Mouse (Mus musculus): Measurements from ENCODE around the gene Ppp1r13l. TPM values are rescaled to one million over a fixed set of nuclear protein-coding genes. Genes with fewer than 3 reads are reported as not detected.
A peak's percentile ranks its signal among the peaks of the same experiment; 100 is the strongest.

Gene Ppp1r13l
- polyA plus RNA-seq, 1 experiment from 2014 or later = 12.4 TPM

- 83% methylated on average over 5 of the region's 5 CpGs for WGBS (ENCODE audit: insufficient replicate concordance)
- Histone ChIP-seq H3K36me3 (ENCODE audit: control insufficient read depth, insufficient read depth, low read length) (peaks cover 21% of the 10 kb centered on the region), H3K4me3 (ENCODE audit: low read depth, low read length) (no peak overlapping the region), H3K4me1 (ENCODE audit: control insufficient read depth, insufficient read depth, low read length) (peaks cover 4% of the 10 kb centered on the region), H3K9ac (ENCODE audit: low read depth, low read length) (no peak overlapping the region), H3K9me3 (replicated peaks; ENCODE audit: control insufficient read depth, low read length) (no peaks in the 10 kb centered on the region), H3K27me3 (ENCODE audit: control insufficient read depth, insufficient read depth, low read length) (no peaks in the 10 kb centered on the region), H3K4me2 (no peak overlapping the region), H3K27ac (ENCODE audit: low read depth, low read length) (no peak overlapping the region)
- no peak for ATAC-seq (replicated peaks; ENCODE audit: insufficient number of reproducible peaks, low FRiP score, low TSS enrichment)
Measured at GRCm38 (mm10) chr7:19354991-19355390, 4.6 kb upstream of the Ppp1r13l start.

DNA sequence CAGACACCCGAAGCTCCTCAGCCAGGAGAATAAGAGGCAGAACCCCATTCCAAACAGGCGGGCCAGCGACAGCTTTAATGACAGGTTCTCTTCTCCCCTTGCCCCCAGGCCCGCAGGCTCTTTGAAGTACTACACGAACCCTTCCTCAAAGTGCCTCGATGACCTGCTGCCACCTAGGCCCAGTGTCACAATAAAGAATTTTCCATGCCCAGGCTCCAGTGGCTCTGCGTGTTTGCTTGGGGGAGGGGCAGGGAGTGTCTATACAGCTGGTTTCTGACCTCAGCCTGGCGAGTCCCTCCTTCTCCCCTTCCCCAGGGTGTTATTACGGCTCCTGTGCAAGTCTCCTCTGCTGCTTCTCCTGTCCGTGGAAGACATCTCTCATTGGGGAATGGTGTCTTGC lies 3.2 kb upstream of the Ppp1r13l start:
- Histone ChIP-seq H3K4me1 (ENCODE audit: control insufficient read depth, insufficient read depth, low read length) (peaks cover 8% of the 10 kb centered on the region), H3K4me2 (no peak overlapping the region), H3K27ac (ENCODE audit: low read depth, low read length) (no peak overlapping the region), H3K9me3 (replicated peaks; ENCODE audit: control insufficient read depth, low read length) (no peaks in the 10 kb centered on the region), H3K36me3 (ENCODE audit: control insufficient read depth, insufficient read depth, low read length) (peaks cover 18% of the 10 kb centered on the region), H3K9ac (ENCODE audit: low read depth, low read length) (no peak overlapping the region), H3K4me3 (ENCODE audit: low read depth, low read length) (no peak overlapping the region), H3K27me3 (ENCODE audit: control insufficient read depth, insufficient read depth, low read length) (no peaks in the 10 kb centered on the region)
- 77% methylated on average over 10 of the region's 10 CpGs for WGBS (ENCODE audit: insufficient replicate concordance)
- no peak for ATAC-seq (replicated peaks; ENCODE audit: insufficient number of reproducible peaks, low FRiP score, low TSS enrichment)

DNA sequence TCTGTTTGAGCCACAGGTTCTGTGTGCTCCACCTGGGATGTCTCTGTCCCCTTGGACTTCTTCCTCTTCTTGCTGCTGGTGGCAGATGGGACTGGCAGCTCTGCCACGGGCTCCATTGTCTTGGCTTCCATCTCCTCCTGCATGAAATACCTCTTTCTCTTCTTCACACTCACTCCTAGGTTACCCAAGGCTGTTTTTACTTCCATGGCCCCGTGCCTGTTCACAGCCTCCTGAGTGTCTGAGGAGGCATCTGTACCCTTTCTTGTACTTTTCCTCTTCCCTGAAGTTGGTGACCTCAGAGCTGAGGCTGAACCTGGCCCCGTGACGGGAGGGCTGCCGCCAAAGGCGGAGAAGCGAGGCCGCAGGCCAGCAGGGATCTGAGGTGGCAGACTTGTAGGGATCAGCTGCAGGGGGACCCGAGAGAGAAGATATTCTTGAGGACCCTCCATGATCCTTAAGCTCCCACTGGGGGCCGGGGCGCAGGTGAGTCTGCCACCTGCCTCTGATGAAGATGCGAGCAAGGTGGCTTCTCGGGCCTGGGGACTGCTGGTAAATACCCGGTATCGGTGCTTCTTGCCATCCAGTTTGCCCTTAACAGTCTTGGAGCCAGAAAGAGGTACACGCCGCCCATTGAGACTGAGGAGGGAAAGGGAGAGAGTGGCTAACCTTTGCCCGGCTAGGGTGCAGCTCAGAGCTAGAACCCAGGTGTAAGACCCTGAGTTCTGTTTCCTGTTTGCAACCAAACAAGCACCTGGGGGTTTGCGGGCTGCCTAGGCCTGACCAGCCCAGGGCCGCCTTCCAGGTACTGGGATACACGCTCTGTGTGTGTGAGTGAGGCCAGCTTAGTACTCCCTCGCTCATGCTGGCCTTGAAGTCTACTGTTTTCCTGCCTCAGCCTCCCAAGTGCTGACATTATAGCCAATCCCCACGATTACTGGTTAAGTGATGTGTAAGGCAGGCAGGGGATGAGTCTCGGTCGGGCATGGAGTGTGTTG lies 1.9 kb upstream of the Ppp1r13l start:
- Histone ChIP-seq H3K9me3 (replicated peaks; ENCODE audit: control insufficient read depth, low read length) (no peaks in the 10 kb centered on the region), H3K36me3 (ENCODE audit: control insufficient read depth, insufficient read depth, low read length) (peaks cover 13% of the 10 kb centered on the region), H3K9ac (ENCODE audit: low read depth, low read length) (peak overlapping the region; percentile 71; the same call in 1 of the 2 replicates), H3K4me2 (peak overlapping the region; percentile 99; the same call in 1 of the 2 replicates), H3K27ac (ENCODE audit: low read depth, low read length) (no peak overlapping the region), H3K4me1 (ENCODE audit: control insufficient read depth, insufficient read depth, low read length) (peaks cover 16% of the 10 kb centered on the region), H3K27me3 (ENCODE audit: control insufficient read depth, insufficient read depth, low read length) (no peaks in the 10 kb centered on the region), H3K4me3 (ENCODE audit: low read depth, low read length) (peak overlapping the region; percentile 71; the same call in 1 of the 2 replicates)
- no peak for ATAC-seq (replicated peaks; ENCODE audit: insufficient number of reproducible peaks, low FRiP score, low TSS enrichment)
- 91% methylated on average over 25 of the region's 25 CpGs for WGBS (ENCODE audit: insufficient replicate concordance)

DNA sequence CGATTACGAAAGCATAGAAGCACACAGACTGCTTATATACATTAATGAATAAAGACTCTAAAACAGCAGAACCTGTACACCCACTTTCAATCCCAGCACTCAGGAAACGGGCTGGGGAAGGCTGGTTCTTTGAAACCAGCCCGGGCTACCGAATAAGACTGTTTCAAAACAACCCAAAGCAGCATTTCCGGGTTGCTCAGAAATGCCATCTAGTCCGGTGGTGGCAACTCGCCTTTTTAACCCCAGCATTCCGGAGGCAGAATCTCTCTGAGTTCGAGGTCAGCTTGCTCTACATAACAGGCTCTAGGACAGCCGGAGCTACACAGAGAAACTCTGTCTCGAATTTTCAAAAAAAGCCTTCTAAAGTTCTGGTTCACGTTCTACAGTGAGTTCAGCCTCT lies 915 bp upstream of the Ppp1r13l start:
- Histone ChIP-seq H3K9me3 (replicated peaks; ENCODE audit: control insufficient read depth, low read length) (no peaks in the 10 kb centered on the region), H3K4me2 (peak overlapping the region; percentile 99), H3K27me3 (ENCODE audit: control insufficient read depth, insufficient read depth, low read length) (peaks cover 4% of the 10 kb centered on the region; the same call in 1 of the 2 replicates), H3K4me3 (ENCODE audit: low read depth, low read length) (peak overlapping the region; percentile 71), H3K4me1 (ENCODE audit: control insufficient read depth, insufficient read depth, low read length) (peaks cover 24% of the 10 kb centered on the region), H3K27ac (ENCODE audit: low read depth, low read length) (no peak overlapping the region), H3K36me3 (ENCODE audit: control insufficient read depth, insufficient read depth, low read length) (peaks cover 13% of the 10 kb centered on the region), H3K9ac (ENCODE audit: low read depth, low read length) (peak overlapping the region; percentile 71)
- WGBS (ENCODE audit: insufficient replicate concordance) = 19% methylated on average over 13 of the region's 13 CpGs
- no peak for ATAC-seq (replicated peaks; ENCODE audit: insufficient number of reproducible peaks, low FRiP score, low TSS enrichment)

DNA sequence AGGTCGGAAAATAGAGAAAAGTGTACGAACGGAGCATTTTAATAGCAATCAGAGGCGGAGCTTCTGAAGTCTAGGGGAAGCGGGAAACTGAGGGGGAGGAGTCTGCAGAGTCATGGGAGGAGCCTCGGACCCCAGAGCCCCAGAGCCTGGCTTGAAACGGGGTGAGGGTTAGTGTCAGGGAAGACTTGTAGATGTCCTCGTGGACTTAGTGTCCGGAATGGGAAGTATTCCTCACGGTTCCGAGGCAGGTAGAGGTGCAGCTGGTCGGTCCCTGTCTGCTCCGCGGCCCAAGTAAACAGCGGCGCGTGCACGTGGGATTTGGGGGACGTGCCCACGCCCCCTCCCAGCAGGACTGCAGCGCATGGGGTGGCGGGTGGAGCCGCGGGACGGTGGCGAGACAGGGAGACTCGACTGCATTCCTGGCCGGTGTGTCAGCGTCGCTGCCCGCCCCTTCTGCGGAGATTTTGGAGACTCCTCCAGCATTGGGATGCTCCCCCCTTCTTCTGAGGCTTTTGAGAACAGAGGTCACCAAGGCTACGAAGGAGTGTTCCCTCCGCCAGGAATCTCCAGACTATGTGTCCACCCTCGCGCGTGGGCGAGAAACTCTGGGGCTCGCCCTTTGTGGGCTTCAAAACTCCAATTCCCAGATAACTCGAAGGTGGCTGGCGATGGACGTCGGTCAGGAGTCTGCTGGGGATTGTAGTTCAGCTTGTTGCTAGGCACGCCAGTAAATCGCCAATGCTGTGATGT lies 518 bp downstream of the Ppp1r13l start:
- Histone ChIP-seq H3K4me2 (peak overlapping the region; percentile 99), H3K4me3 (ENCODE audit: low read depth, low read length) (peak overlapping the region; percentile 71), H3K27me3 (ENCODE audit: control insufficient read depth, insufficient read depth, low read length) (peaks cover 7% of the 10 kb centered on the region; the same call in 1 of the 2 replicates), H3K4me1 (ENCODE audit: control insufficient read depth, insufficient read depth, low read length) (peaks cover 30% of the 10 kb centered on the region), H3K27ac (ENCODE audit: low read depth, low read length) (peak overlapping the region; percentile 65), H3K36me3 (ENCODE audit: control insufficient read depth, insufficient read depth, low read length) (peaks cover 9% of the 10 kb centered on the region), H3K9me3 (replicated peaks; ENCODE audit: control insufficient read depth, low read length) (no peaks in the 10 kb centered on the region), H3K9ac (ENCODE audit: low read depth, low read length) (peak overlapping the region; percentile 71)
- WGBS (ENCODE audit: insufficient replicate concordance) = under 1% methylated on average over 45 of the region's 45 CpGs
- ATAC-seq (replicated peaks; ENCODE audit: insufficient number of reproducible peaks, low FRiP score, low TSS enrichment) = peak; percentile 64

DNA sequence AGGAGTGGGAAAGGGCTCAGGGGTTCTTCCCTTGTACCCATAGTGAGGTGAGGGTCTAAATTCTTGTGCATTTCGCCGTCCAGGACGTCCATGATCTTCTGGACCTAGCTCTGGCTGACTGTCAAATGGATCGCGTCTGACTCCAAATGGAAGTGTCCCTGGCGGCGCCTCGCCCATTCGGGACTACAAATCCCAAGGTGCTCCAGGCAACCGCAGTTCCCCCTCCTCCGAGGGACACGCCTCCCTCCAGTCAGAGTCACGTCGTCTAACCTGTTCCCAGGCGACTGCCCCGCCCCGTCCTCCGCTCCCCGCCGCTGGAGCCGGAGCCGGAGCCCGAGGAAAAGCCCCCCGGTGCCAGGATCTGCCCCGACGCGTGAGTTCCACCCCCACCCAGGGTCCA lies 1.4 kb downstream of the Ppp1r13l start:
- WGBS (ENCODE audit: insufficient replicate concordance) = under 1% methylated on average over 27 of the region's 27 CpGs
- no peaks in the 10 kb centered on the region for H3K9me3 ChIP-seq (replicated peaks; ENCODE audit: control insufficient read depth, low read length)
- peak overlapping the region; percentile 71 for H3K4me3 ChIP-seq (ENCODE audit: low read depth, low read length)
- H3K4me2 ChIP-seq = peak overlapping the region; percentile 99
- H3K36me3 ChIP-seq (ENCODE audit: control insufficient read depth, insufficient read depth, low read length) = peaks cover 9% of the 10 kb centered on the region
- H3K27ac ChIP-seq (ENCODE audit: low read depth, low read length) = peak overlapping the region; percentile 93
- peak overlapping the region; percentile 79 for H3K9ac ChIP-seq (ENCODE audit: low read depth, low read length)
- ATAC-seq (replicated peaks; ENCODE audit: insufficient number of reproducible peaks, low FRiP score, low TSS enrichment) = peak; percentile 73
- peaks cover 7% of the 10 kb centered on the region; the same call in 1 of the 2 replicates for H3K27me3 ChIP-seq (ENCODE audit: control insufficient read depth, insufficient read depth, low read length)
- H3K4me1 ChIP-seq (ENCODE audit: control insufficient read depth, insufficient read depth, low read length) = peaks cover 30% of the 10 kb centered on the region

- peak overlapping the region; percentile 79 for H3K9ac ChIP-seq (ENCODE audit: low read depth, low read length)
- H3K9me3 ChIP-seq (replicated peaks; ENCODE audit: control insufficient read depth, low read length) = no peaks in the 10 kb centered on the region
- WGBS (ENCODE audit: insufficient replicate concordance) = 9% methylated on average over 16 of the region's 16 CpGs
- peak overlapping the region; percentile 99 for H3K4me2 ChIP-seq
- peak overlapping the region; percentile 71 for H3K4me3 ChIP-seq (ENCODE audit: low read depth, low read length)
- H3K4me1 ChIP-seq (ENCODE audit: control insufficient read depth, insufficient read depth, low read length) = peaks cover 30% of the 10 kb centered on the region
- ATAC-seq (replicated peaks; ENCODE audit: insufficient number of reproducible peaks, low FRiP score, low TSS enrichment) = no peak
- peaks cover 7% of the 10 kb centered on the region for H3K36me3 ChIP-seq (ENCODE audit: control insufficient read depth, insufficient read depth, low read length)
- H3K27me3 ChIP-seq (ENCODE audit: control insufficient read depth, insufficient read depth, low read length) = peaks cover 7% of the 10 kb centered on the region; the same call in 1 of the 2 replicates
- H3K27ac ChIP-seq (ENCODE audit: low read depth, low read length) = peak overlapping the region; percentile 93
Measured at GRCm38 (mm10) chr7:19361720-19362119, 2.2 kb downstream of the Ppp1r13l start.

- peak; percentile 25; the same call in 1 of the 2 replicates for ATAC-seq (replicated peaks; ENCODE audit: insufficient number of reproducible peaks, low FRiP score, low TSS enrichment)
- peak overlapping the region; percentile 71 for H3K4me3 ChIP-seq (ENCODE audit: low read depth, low read length)
- 0 out of 2 replicates have a peak, but pooled peaks cover 2% of the 10 kb centered on the region for H3K36me3 ChIP-seq (ENCODE audit: control insufficient read depth, insufficient read depth, low read length)
- H3K4me2 ChIP-seq = peak overlapping the region; percentile 99
- peak overlapping the region; percentile 93 for H3K27ac ChIP-seq (ENCODE audit: low read depth, low read length)
- WGBS (ENCODE audit: insufficient replicate concordance) = 24% methylated on average over 4 of the region's 4 CpGs
- peaks cover 30% of the 10 kb centered on the region for H3K4me1 ChIP-seq (ENCODE audit: control insufficient read depth, insufficient read depth, low read length)
- H3K9ac ChIP-seq (ENCODE audit: low read depth, low read length) = peak overlapping the region; percentile 79
- H3K9me3 ChIP-seq (replicated peaks; ENCODE audit: control insufficient read depth, low read length) = no peaks in the 10 kb centered on the region
- H3K27me3 ChIP-seq (ENCODE audit: control insufficient read depth, insufficient read depth, low read length) = peaks cover 7% of the 10 kb centered on the region; the same call in 1 of the 2 replicates
Measured at GRCm38 (mm10) chr7:19362276-19362675, 2.7 kb downstream of the Ppp1r13l start.

Data from heart, embryonic 11.5 days (tissue).